Mouse (Mus musculus) layer of hippocampus, adult 9-10 months (tissue): ENCODE data around the gene Eppin.
"Not testable (repeated sequence)": the region's sequence is repeated elsewhere in the genome, so short reads cannot be mapped to it uniquely, and the experiment has no call there.

Experiments
- DNase-seq: peaks from one replicate; pipeline ENCODE4 v3.0.0; 2022; ENCODE audit warnings: low spot score

The Eppin gene

DNA sequence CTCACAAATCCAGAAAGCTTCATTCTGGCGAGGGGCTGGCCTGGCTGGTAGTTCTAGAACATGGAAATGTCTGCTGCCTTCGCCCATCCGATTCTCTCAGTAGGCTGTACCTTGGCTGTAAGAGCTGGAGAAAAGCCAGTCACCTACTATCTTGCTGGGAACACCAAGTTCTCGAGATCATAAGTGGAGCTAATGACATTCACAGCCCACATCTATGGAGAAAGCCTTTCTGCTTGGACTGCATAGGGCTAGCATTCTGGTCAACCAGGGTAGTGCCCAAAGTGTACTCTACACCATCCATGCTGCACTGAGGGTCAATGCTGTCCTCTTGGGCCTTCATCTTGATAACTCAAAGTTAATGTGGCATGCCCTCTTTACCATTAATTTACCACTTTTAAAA lies at the start of gene Eppin:
TSS of gene Eppin (minus strand) at position 101 of the 400 bp plus-strand sequence.
- DNase-seq: no peak

DNA sequence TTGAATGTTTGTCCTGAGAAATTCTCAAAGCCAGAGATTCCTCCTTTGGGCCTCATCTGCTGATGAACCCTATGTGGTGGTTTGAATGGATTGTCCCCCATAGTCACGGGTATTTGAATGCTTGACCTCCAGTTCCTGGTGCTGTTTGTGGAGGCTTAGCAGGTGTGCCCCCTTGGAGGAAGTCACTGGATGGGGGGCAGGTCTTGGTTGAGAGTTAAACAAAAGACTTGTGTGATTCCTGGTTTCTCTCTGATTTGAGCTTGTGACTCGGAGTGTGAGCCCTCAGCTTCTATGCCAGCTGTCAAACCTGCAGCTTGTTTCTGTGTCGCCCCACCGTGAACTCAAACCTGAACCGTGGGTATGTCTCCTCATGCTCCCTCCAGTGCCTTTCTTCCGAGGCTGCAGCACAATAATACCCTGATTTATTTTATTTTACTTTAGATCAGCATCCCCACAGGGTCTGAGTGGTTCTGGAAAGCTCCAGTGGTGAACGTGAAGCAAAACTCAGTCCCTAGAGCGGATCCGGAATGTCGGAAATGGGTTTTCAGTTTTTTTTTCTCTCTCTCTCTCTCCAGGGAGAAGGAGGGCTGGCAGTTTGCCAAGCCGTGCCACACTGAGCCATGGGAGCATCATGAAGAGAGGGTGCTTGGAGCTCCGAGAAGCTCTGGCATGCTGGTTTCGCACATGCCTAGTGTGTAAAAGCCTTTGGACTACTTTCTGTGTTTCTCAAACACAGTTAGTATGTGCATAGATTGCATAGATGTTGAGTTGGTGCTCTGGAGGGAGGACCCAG lies 48.7 kb upstream of the Eppin start:
- no peak for DNase-seq

DNA sequence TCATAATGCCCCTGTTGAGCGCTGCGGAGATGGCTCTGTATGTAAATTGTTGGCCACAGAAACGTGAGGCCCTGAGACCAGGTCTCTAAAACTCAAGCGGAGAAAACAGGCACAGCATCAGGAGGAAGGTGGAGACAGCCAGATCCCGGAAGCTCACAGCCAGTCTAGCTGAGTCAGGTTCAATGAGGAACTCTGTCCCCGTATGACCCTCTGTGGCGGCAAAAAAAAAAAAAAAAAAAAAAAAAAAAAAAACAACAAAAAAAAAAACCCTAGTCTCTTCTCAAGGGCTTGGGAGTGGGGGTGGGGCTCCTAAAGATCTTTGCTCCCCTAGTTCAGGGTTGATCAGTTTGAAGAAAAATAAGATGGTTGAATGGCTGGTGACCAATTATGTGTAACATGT lies 47.7 kb upstream of the Eppin start:
- no peak for DNase-seq

DNA sequence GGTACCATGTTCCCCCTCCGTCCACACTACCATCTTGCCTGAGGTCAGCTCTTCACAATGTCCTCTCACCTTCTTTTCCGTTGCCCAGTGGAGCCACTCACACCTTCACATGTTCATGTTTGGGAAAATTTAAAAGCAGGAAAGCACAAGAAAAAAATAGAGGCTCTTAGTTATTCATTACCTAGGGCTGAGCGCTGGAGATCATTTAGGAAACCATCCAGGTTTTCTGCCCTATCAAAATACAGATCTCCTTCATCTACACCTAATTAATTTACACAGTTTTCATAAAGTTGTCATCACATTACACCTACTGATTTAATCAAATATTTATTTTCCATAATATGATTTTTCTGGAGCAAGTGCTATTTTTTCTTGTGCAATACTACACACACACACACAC lies 45.3 kb upstream of the Eppin start, which contains the start of gene Wfdc16:
TSS of gene Wfdc16 (minus strand) at position 101 of the 400 bp plus-strand sequence.
- no peak for DNase-seq

DNA sequence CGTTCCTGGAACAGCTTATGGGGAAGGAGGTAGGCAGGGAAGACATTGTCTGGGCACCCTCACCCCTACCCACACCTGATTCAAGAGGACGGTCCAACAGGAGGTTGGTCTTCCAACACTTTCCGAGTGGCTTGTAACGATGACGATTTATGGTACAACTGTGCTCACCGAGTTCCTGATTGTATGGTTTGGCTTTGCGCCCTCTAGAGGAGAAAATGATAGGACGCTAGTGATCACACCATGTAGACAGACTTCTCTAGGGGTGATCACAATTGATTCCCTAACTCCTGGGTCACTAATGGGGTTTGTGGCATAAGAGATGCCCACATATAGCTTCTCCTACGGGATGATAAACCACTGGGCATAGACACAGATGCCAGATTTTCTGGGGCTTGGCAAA lies 41.9 kb upstream of the Eppin start:
- no peak for DNase-seq

DNA sequence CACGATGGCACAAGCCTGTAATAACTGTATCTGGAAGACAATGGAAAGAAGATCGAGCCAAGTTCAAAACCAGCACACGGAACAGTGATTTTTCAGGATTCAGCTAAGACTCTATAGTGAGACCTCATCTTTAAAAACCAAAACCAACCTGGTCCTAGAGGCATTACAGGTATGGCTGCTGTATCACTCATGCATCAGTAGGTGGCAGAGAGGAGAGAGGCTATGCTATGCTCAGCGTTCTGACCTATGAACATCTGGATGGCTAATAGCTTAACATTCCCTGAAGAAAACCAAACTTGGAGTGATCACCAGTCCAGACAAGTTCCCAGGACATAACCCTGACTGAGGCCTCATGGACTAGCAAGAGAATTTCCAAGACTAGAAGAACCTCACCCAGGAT lies 28.4 kb upstream of the Eppin start:
- DNase-seq: no peak

DNA sequence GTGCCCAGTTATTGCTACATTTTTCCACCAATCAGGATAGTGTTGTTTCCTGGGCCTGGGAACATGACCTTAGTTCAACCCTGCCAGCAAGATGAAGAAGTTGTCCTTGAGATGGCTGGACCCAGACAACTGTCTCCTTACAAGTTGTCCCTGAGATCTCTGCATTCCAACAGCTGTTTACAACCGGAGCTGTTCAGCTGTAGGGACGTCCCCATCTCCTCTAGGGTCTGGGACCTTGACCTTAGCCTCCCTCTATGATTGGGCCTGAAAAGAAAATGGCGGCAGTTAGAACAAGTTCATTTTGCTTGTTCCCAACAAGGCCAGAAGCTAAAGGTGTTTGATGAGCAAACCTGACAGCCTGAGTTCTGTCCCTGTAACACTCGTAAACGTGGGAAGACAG lies 25.7 kb upstream of the Eppin start:
- DNase-seq: no peak

DNA sequence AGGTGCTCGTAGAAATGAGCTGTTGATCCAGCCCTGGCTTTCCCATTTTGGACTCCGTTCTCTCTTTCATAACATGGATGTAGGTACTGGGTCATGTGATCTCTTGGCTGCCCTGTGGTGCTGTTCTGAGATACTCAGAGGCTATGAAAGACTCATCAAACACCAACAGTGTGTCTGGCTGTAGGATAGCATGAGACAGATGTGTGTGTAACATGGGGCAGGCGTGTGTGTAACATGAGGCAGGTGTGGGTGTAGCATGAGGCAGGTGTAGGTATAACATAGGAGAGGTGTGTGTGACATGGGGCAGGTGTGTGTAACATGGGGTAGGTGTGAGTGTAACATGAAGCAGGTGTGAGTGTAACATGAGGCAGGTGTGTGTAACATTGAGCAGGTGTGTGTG lies 22.0 kb upstream of the Eppin start:
- DNase-seq: no peak

DNA sequence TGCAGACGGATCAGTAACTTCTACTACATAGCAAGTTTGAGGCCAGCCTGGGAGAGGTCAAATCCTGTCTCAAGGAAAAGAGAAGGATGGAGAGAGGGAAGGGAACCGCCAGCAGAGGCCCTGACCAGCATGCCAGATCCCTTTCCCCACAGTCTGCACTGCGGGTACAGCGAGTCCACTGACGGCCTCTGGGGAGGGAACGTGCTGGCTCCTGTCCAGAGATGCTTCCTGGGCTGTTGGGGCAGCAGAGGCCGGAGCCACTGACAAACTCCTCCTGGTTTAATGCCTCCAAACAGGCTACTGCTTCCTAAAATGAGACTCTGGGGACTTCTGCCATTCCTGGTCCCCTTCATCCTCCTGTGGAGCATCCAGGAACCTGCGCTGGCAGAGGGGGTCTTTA lies 20.1 kb upstream of the Eppin start, which contains the start of the genes Wfdc6b and Wfdc8:
TSS of gene Wfdc6b (plus strand) at position 52 of the 400 bp plus-strand sequence.
TSS of gene Wfdc8 (minus strand) at position 156 of the 400 bp plus-strand sequence.
- DNase-seq: not testable (repeated sequence)

DNA sequence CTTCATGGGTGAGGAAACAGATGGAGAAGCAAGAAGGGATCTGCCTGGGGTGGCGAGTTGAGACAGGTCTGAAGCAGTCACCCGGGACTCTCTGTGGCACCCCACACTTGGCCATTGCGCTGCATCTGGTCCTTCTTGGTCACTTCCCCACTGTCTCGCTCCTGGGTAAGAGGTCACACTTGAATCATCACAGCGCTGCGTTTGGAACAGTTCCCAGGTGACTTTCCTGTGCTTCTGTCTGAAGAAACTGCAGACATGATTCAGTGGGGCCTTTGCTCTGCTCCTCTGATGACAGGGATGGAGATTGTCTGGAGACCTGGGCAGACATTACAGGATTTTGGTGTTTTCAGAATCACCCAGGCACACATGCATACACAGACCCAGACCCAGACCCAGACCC lies 15.4 kb upstream of the Eppin start:
- no peak for DNase-seq

DNA sequence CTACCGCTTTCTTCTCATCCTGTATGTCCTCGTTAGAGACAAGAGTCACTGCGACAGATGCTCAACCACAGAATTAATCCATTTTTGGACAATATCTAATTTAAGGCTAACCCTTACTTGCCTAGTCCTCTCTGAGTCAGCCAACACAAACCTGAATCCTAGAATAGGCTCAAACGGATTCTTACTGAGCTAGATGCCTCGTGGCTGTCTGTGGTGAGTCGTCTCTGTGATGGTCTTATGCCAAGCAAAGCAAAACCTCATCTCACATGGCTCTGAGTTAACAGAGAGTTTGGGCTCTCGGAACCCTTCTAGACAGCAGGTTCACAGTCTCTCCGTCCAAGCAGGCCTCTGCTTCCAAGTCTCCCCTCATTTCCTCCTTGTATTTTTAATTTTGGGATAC lies 11.0 kb upstream of the Eppin start:
- DNase-seq: no peak

DNA sequence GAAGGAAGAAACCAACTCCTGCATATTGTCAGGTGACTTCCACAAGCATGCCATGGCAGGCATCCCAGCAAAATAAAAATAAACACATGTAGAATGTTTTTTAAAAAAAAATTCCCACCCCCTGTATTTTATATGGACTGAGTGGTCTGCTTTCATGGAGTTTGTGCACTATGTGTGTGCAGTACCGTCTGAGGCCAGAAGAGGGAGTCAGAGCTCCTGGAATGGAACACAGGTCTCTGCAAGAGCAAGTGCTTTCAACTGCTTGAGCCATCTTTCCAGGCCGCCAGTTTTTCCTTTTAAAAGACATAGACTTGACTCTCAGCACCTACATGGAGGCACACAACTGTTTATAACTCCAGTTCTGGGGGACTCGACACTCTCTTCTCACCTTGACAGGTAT lies 10.1 kb upstream of the Eppin start:
- DNase-seq: no peak

DNA sequence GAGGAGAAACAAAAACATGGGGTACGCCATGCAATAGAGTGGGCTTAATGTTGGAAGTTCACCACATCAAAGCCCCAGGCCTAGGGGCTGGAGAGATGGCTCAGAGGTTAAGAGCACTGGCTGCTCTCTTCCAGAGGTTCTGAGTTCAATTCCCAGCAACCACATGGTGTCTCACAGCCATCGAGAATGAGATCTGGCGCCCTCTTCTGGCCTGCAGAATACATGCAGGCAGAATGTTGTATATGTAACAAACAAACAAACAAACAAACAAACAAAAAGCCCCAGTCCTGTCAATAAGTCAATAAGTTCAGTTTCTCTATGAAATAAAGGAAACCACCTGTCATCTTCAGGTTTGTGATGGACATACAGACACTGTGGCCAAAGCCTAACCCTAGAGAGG lies 6.8 kb upstream of the Eppin start:
- DNase-seq: no peak

DNA sequence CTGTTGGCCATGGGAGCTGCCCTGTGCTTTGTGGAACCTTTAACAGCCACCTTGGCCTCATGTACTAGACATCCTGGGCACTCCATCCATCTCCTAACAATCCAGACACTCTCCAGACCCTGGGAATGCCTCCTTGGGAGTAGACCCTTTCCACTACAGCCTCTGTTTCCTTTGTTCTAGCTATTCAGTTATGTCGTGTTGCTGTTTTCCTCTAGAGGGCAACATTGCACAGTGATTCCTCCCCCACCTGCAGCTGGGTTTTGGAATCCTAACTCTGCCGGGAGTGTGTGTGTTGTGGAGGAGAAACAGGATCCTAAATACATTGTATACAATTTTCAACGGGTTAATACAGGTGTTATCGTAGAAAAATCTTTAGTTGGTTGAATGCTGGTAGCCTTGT lies 1.4 kb downstream of the Eppin start:
- DNase-seq: peak; percentile 8

DNA sequence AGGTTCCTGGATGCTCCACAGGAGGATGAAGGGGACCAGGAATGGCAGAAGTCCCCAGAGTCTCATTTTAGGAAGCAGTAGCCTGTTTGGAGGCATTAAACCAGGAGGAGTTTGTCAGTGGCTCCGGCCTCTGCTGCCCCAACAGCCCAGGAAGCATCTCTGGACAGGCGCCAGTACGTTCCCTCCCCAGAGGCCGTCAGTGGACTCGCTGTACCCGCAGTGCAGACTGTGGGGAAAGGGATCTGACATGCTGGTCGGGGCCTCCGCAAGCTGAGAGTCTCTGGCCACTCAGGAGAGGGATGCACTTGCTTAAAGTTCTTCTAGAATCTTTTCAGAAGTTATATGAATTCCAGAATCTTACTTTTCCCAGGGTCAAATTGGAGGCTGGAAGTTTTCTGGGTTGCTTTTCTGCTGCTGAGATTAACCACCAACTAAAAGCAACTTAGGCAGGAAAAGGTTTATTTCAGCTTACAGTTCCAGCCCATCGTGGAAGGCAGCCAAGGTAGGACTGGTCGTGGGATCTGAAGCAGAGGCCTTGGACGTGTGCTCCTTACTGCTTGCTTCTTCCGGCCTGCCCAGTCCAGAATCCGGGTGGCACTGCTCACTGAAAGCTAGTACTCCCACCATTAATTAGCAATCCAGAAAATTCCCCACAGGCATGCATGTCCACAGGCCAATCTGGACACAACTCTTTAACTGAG lies 8.2 kb downstream of the Eppin start, which contains the start of gene Wfdc6a:
TSS of gene Wfdc6a (minus strand) at position 423 of the 701 bp plus-strand sequence.
- not testable (repeated sequence) for DNase-seq

DNA sequence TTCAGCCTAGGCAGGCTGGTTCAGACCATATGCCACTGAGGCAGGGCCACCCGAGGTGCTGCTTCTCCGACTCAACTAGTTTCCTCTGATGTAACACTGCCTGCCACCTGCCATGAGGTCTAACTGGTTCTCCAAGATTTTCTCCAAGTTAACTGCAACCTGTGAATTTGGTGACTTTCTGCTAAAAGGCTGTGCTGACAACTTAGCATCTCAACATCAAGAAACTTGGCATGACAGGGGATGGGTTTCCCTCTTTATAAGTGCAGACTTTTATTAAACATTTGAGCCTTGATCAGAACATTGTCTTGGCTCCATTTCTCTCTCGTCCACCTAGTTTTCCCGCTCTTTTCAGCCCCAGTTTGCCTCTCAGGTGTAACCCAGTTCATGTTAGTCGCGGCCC lies 20.0 kb downstream of the Eppin start, which contains the start of gene Spint3:
TSS of gene Spint3 (minus strand) at position 101 of the 400 bp plus-strand sequence.
- not testable (repeated sequence) for DNase-seq

DNA sequence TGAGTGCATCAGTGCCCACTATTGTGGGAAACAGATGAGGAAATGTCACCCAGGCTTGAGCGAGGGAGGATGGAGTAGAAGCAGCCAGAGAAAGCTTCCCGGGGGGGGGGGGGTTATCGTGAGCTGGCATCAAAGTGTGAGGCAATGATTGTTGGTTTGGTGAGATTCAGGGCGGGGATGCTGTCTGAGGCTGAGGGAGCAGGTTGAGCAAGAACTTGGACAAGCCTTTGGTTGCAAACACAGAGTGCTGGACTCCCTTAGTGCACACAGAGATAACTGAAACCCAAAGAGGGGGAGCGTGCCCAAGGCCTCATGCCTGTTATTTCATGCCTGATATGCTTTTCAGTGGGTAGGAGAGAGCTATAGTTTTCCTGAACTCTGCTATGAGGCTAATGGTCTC lies 25.9 kb downstream of the Eppin start:
- no peak for DNase-seq

DNA sequence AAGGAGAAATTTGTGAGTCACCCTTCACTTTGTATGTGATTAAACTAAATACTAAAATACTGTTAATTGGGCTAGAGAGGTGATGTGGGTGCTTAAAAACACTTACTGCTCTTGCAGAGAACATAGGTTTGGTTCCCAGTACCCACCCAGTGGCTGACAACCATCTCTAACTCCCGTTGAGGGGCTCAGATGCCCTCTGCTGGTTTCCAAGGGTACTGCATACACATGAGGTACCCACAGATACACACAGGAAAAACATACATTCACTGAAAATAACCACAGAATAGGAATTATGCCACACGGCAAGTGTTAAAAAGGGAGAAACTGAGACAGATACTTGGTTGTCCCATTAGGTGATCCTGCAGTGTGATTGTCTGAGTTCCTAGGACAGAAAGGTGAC lies 26.4 kb downstream of the Eppin start:
- no peak for DNase-seq

DNA sequence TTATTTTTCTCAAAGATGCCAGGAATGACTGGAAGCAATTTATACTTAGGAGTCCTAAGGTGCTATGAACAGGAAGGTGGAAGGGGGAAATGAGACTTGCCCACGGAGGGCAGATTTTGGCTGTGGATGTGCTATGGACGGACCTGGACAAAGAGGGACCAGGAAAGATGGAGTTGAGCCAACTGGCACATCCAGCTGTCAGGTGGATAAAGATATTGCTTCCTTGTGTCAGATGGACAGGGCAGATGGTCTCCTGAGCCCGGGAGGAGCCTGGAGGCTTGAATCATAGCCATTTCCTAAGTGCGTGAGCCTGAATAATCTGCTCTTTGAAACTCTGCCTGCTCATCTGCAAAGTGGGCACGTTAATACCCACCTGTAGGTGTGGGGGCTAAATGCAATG lies 29.0 kb downstream of the Eppin start:
- DNase-seq: no peak

DNA sequence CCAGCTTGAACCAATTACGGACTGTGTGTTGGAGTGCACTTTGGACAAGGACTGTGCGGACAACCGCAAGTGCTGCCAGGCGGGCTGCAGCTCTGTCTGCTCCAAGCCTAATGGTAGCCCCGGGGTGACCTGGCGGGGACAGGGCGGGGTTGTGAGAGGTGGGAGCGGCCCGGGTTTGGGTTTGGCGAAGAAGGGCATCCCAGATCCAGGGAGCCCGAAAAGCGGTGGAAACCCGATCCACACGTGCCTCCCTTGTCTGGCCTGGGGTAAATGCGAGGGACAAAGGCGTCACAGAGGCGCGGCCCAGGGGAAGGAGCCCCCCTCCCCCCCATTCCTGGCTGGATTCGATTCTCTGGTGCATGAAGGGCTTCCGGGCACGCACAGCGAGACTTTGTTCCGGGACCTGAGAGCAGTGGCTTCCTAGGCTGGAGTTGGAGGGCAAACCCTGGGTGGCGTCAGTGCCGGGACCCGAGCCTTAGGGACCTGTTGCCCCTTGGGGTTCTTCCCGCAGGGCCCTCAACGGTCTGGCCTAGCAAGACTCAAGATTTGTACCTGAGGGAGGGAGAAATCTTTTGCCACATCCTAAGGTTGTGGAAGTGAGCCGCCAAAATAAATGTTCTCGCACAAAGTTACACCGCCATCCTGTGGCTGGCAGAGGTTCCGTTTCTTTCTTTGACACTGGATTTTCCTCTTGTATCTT lies 29.9 kb downstream of the Eppin start:
- no peak for DNase-seq

DNA sequence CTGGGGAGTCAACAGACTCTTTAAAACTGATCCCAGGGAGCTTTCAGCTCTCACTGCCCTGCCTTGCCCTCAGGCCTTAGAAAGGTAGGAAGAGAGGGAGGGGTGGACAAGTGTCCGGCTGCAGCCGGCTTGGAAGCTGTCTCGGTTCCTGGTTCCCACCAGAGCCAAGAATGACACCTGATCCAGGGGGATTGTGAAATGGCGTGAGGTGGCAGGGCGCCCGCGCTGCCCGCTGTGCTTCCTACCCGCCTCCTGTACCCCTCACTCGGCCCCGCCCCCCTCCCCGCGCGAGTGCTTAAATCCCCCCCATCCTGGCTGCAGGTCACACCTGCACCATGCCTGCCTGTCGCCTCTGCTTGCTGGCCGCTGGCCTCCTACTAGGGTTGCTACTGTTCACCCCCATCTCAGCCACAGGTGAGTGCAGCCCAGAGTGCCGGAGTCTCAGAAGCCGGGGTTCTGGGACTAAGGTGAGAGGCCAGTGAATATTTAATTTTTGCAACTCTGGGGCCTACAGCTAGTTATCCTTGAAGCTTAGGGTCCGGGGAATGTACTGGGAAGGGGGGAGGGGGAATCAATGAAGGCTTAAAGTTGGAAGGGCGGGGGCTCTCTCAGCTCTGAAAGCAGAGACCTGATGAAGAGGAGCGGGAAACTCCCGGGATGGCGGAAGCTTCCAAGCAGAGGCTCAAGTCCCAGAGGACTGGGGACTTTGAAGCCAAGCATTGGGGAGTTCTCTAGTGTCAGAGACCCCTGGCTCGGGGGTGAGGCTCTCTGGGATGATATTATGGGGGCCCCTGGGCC lies 30.8 kb downstream of the Eppin start, which contains the start of gene Wfdc2:
TSS of gene Wfdc2 (plus strand) at position 23 of the 798 bp plus-strand sequence.
- no peak for DNase-seq

DNA sequence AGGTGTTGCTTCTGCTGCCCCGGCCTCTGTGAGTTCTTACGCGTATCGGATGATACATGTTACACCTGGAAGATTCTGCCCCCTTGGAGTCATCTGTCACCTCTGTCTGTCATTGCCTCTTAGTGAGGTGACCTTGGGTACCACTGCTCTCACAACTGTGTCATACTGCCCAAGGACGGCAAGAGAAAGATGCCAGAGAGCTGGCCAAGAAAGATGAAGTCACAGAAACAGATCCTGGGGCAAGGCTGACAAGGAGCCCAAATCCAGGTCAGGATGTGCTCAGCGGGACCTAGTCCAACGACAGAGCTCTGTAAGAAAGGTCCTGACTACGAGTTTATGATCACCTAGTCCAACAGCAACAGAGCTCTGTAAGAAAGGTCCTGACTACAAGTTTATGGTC lies 33.3 kb downstream of the Eppin start:
- DNase-seq: no peak
